Mouse (Mus musculus): ENCODE data around the gene Lhx2.

DNA sequence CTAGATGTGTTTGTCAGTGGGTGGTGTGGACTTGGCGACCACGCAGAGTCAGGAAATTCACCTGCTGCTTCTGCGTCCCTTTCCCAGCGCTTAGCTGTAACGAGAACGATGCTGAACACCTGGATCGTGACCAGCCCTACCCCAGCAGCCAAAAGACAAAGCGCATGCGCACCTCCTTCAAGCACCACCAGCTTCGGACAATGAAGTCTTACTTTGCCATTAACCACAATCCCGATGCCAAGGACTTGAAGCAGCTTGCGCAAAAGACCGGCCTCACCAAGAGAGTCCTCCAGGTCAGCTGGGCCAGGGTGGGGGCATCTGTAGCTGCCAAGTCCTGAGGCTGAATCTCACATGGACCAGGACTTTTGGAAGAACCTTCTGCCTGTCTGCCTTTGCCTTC is 20.7 kb downstream of the Lhx2 start:
- TF ChIP-seq CTCF (IDR thresholded peaks at IDR 0.05; ENCODE audit: low read depth, low read length) (no peak), POLR2A (IDR thresholded peaks at IDR 0.05; ENCODE audit: borderline replicate concordance, low read depth, low read length) (no peak)
